Mouse (Mus musculus) lung, embryonic 15.5 days (tissue): ENCODE results near the gene Cdh1. TPM values are rescaled to one million over a fixed set of nuclear protein-coding genes. Genes with fewer than 3 reads are reported as not detected.
A peak's percentile ranks its signal among the peaks of the same experiment; 100 is the strongest.

Experiments
- ATAC-seq: fragments of 200-750 bp; cut with Nextera tagmentation; 2 replicates; pipeline ENCODE4 v1.8.0; 2017; ENCODE audit warnings: moderate number of reproducible peaks, borderline replicate concordance; ENCODE audit not compliant: low FRiP score, low TSS enrichment; ENCODE audit errors: extremely low read depth
- H3K27ac ChIP-seq: fragments of 300-500 bp; sonication (generic); 2 replicates; pipeline ENCODE4 v1.5.1; 2015; ENCODE audit warnings: moderate library complexity, mild to moderate bottlenecking, inconsistent platforms
- H3K27me3 ChIP-seq: fragments of 300-500 bp; sonication (generic); 2 replicates; pipeline ENCODE4 v1.6.1; 2015; ENCODE audit warnings: inconsistent platforms
- H3K36me3 ChIP-seq: fragments of 300-500 bp; sonication (generic); 2 replicates; pipeline ENCODE4 v1.6.1; 2015; ENCODE audit warnings: inconsistent platforms
- H3K4me1 ChIP-seq: fragments of 300-500 bp; sonication (generic); 2 replicates; pipeline ENCODE4 v1.6.1; 2015; ENCODE audit warnings: inconsistent platforms
- H3K4me2 ChIP-seq: fragments of 300-500 bp; sonication (generic); 2 replicates; pipeline ENCODE4 v1.6.1; 2015; ENCODE audit warnings: inconsistent platforms, mild to moderate bottlenecking, moderate library complexity
- H3K4me3 ChIP-seq: fragments of 300-500 bp; sonication (generic); 2 replicates; pipeline ENCODE4 v1.5.1; 2015; ENCODE audit warnings: mild to moderate bottlenecking, inconsistent platforms
- H3K9ac ChIP-seq: fragments of 300-500 bp; sonication (generic); 2 replicates; pipeline ENCODE4 v1.6.1; 2015; ENCODE audit warnings: inconsistent platforms
- H3K9me3 ChIP-seq: fragments of 300-500 bp; sonication (generic); 2 replicates; pipeline ENCODE4 v1.6.1; 2016; ENCODE audit warnings: inconsistent platforms
- WGBS: fragments of 180-500 bp; shearing (Covaris S2); methylation state at CpG from one replicate; pipeline ENCODE4 v1.1.7; 2015; 5-methylcytosine and 5-hydroxymethylcytosine counted together
- polyA plus RNA-seq: library from polyadenylated mRNA; unstranded; fragments of >200 nt; fragmentation: Nextera tagmentation; extraction: Ambion mirVana; gene quantifications from 2 replicates; pipeline ENCODE4 v1.2.1, GENCODE M21; 2015

The Cdh1 gene
- polyA plus RNA-seq, 1 experiment from 2014 or later: 117 TPM

DNA sequence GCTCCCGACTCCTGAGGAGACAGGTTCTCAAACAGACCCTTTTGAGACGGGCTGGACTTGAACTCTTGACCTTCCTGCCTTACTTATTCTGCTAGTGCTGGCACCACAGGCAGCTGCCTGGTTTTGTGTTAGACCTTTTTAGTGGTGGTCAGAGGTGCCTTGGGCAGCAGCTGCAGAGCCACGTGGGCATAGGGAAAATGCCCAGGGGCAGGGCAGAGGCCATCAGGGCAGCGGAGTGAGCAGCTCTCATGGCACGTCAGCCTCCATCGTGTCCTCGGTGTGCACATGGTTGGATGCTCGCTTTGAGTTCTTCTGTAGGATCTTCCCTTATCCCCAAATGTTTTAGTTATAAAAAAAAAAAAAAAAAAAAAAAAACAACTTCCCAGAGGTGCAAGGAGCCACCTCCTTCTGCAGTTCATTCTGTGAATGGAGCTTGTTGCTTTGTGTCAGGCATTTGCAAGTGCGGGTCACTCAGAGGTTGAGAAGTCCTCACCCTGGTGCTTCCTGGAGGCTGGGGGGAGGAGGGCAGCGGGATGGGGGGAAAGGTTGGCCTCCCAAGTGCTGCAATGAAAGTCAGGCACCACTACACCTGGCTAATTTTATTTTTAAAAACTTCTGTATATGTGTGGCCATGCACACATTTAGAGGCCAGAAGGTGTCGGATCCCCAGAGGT lies 25.3 kb downstream of the Cdh1 start:
- no peak overlapping the region for H3K4me3 ChIP-seq
- H3K9ac ChIP-seq: no peak overlapping the region
- H3K36me3 ChIP-seq: no peaks in the 10 kb centered on the region
- peaks cover 29% of the 10 kb centered on the region for H3K4me1 ChIP-seq
- no peak overlapping the region for H3K27ac ChIP-seq
- 68% methylated on average over 11 of the region's 11 CpGs for WGBS
- no peaks in the 10 kb centered on the region for H3K9me3 ChIP-seq
- no peak for ATAC-seq
- no peak overlapping the region for H3K4me2 ChIP-seq
- H3K27me3 ChIP-seq: no peaks in the 10 kb centered on the region

GRCm38 (mm10) chr8:106629456-106629855 lies 26.3 kb downstream of the Cdh1 start:
- no peak for ATAC-seq
- 65% methylated on average over 5 of the region's 5 CpGs for WGBS

GRCm38 (mm10) chr8:106631904-106632303 lies 28.8 kb downstream of the Cdh1 start:
- Histone ChIP-seq H3K9me3 (no peaks in the 10 kb centered on the region), H3K4me3 (no peak overlapping the region), H3K4me1 (peaks cover 53% of the 10 kb centered on the region), H3K36me3 (no peaks in the 10 kb centered on the region), H3K27me3 (no peaks in the 10 kb centered on the region), H3K27ac (peak overlapping the region; percentile 80), H3K4me2 (no peak overlapping the region), H3K9ac (no peak overlapping the region)
- 51% methylated on average over 5 of the region's 5 CpGs for WGBS
- no peak for ATAC-seq

More at GRCm38 (mm10) chr8:106629456-106629855, 26.3 kb downstream of the Cdh1 start:
- no peaks in the 10 kb centered on the region for H3K9me3 ChIP-seq
- H3K36me3 ChIP-seq: no peaks in the 10 kb centered on the region
- H3K27me3 ChIP-seq: no peaks in the 10 kb centered on the region
- no peak overlapping the region for H3K4me2 ChIP-seq
- no peak overlapping the region for H3K9ac ChIP-seq
- H3K27ac ChIP-seq: no peak overlapping the region
- H3K4me3 ChIP-seq: no peak overlapping the region
- H3K4me1 ChIP-seq: peaks cover 32% of the 10 kb centered on the region

DNA sequence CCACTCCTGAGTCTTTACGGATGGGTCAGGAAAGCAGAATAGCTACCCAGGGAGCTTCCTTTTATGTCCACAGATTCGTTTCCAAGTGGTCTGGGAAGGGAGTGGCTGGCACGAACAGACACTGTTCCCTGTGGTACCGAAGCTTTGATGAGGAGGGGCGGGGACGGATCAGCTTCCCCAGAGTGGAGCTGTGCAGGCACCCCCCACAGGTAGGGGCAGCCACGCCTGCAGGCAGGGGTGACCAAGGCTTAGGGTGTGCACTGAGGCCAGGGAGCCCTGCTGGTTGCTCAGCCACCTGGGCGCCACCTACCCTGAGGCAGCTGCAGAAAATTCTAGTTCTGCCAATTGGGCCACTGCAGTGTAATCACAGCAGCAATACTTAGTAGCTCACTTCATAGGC lies 29.5 kb downstream of the Cdh1 start:
- H3K36me3 ChIP-seq: no peaks in the 10 kb centered on the region
- peak overlapping the region; percentile 80; the same call in 1 of the 2 replicates for H3K27ac ChIP-seq
- 40% methylated on average over 8 of the region's 8 CpGs for WGBS
- peaks cover 56% of the 10 kb centered on the region for H3K4me1 ChIP-seq
- no peak for ATAC-seq
- H3K4me2 ChIP-seq: no peak overlapping the region
- no peaks in the 10 kb centered on the region for H3K27me3 ChIP-seq
- no peak overlapping the region for H3K4me3 ChIP-seq
- H3K9me3 ChIP-seq: no peaks in the 10 kb centered on the region
- H3K9ac ChIP-seq: no peak overlapping the region

DNA sequence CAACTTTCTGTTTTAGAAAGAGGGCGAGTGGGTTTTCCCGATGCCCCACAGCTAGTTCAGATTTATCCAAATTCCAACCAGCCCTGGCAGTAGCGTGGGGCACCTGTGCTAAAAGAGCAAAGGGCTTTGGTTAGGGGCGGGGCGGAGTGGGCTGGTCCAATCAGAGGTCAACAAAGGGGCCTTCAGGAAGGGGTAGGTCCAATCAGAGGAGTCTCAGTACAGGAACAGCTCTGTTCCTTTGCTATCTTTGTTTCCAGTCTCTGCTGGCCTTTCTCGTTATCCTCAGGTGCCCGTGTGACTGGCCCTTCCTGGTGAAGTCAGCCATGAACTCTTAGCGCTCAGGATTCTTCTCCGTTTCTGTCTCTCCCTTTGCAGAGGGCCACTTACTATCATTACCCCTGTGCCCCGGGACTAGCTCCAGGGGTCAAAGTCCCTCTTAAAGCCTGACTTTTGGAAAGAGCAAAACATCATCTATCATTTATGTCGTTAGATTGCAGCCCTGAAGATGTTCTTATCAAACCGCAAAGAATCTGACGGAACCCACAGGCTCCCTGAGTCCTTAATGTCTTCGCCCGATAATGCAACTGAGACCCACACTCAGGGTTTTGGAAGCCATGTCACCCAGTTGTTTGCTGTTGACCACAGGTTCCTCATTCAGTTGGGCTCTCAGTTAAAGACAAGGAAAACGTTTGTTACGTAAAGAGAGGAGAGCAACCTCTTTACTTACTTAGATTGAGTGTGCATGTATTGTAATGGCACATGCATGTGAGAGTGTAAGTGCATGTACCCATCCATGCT lies 30.4 kb downstream of the Cdh1 start:
- no peak overlapping the region for H3K27ac ChIP-seq
- no peaks in the 10 kb centered on the region for H3K9me3 ChIP-seq
- H3K4me1 ChIP-seq: peaks cover 60% of the 10 kb centered on the region
- no peaks in the 10 kb centered on the region for H3K27me3 ChIP-seq
- no peaks in the 10 kb centered on the region for H3K36me3 ChIP-seq
- no peak overlapping the region for H3K4me3 ChIP-seq
- H3K9ac ChIP-seq: no peak overlapping the region
- H3K4me2 ChIP-seq: no peak overlapping the region
- 55% methylated on average over 17 of the region's 17 CpGs for WGBS
- ATAC-seq: no peak

DNA sequence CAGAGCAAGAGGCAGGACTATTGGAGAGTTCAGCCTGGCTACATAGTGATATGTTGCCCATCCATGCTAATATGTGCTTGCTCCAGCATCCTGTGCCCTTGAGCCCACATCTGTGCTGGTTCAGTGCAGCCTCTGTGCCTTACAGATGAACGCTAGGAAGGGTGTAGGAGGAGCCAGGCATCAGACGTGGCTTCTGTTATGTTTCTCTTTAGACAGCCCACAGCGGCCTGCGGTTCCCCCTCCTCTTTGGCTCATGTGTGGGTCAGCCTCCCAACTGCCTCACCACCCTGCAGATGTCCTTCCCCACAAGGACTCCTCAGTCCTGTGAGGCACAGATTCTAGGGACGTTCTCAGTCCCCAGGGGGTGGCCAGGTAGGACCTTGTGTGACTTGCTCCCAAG lies 32.1 kb downstream of the Cdh1 start:
- no peak overlapping the region for H3K27ac ChIP-seq
- H3K9ac ChIP-seq: no peak overlapping the region
- WGBS: 6% methylated on average over 5 of the region's 5 CpGs
- no peaks in the 10 kb centered on the region for H3K9me3 ChIP-seq
- H3K4me3 ChIP-seq: no peak overlapping the region
- no peak; the same call in 1 of the 2 replicates for ATAC-seq
- H3K27me3 ChIP-seq: no peaks in the 10 kb centered on the region
- H3K4me1 ChIP-seq: peaks cover 68% of the 10 kb centered on the region
- no peak overlapping the region for H3K4me2 ChIP-seq
- H3K36me3 ChIP-seq: no peaks in the 10 kb centered on the region

DNA sequence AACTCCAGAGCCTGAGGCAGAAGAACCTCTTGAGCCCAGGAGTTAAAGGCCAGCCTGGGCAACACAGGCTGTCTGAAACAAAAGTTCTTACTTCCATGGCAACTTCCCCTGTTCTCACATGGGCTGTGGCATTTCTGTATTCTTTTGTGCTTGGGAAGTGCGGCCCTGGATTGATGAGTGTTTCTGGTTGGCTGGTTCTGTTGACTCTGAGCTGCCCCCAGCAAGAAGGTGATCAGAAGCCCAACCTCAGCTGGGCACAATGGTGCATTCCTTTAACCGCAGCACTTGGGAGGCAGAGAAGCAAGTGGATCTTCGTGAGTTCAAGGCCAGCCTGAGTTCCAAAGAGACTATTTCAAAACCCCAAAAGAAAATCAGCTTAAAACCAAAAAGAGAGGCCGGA lies 34.3 kb downstream of the Cdh1 start:
- Histone ChIP-seq H3K4me2 (no peak overlapping the region), H3K27me3 (no peaks in the 10 kb centered on the region), H3K9me3 (no peaks in the 10 kb centered on the region), H3K36me3 (no peaks in the 10 kb centered on the region), H3K27ac (peak overlapping the region; percentile 68), H3K4me3 (no peak overlapping the region), H3K4me1 (peaks cover 66% of the 10 kb centered on the region), H3K9ac (no peak overlapping the region)
- no peak for ATAC-seq
- WGBS: 71% methylated on average over 4 of the region's 4 CpGs

DNA sequence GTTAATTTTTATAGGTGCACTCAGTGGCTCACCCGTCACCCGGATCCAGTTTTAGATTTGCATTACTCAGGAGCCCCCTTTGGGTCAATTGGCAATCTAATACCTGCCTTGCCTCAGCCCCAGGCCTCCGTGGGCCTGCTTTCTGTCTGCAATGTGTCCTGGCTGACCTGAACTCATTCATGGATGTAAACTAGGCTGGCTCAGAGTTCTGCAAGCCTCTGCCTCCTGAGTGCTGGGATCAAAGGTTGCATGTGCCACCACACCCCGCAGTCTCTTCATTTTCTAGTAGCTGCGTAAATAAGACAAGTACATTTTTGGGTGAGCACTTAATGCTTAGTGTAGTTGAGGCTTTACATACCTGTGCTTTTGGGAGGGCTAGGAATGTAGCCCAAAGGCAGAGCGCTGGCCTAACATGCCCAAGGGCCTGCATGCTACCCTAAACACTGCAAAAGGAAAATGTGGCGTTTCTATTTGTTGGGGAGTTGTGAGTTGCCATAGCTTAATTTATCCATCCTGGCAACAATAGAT lies 35.7 kb downstream of the Cdh1 start:
- Histone ChIP-seq H3K27me3 (no peaks in the 10 kb centered on the region), H3K4me2 (no peak overlapping the region), H3K27ac (peak overlapping the region; percentile 41), H3K9ac (no peak overlapping the region), H3K4me3 (no peak overlapping the region), H3K36me3 (no peaks in the 10 kb centered on the region), H3K4me1 (peaks cover 54% of the 10 kb centered on the region), H3K9me3 (no peaks in the 10 kb centered on the region)
- 67% methylated on average over 7 of the region's 7 CpGs for WGBS
- ATAC-seq: no peak

DNA sequence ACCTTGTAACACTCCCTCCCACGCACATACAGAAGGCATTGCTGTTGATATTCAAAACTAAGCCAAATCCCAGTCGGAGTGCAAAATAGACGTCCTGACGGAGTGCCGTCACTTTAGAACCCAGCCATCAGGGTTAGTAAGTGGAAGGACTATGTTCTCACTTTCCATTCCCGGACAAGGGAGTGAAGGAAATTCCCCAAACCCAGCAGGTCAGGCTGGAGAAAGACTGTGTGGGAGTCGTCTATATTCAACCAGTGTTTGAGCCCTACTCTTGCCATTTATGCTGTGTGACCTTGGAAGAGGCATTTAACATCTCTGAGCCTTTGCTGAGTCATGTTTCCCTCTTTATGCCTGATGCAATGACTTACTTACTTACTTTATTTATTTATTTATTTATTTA lies 37.1 kb downstream of the Cdh1 start:
- Histone ChIP-seq H3K4me1 (peaks cover 55% of the 10 kb centered on the region), H3K9ac (no peak overlapping the region), H3K36me3 (no peaks in the 10 kb centered on the region), H3K4me2 (no peak overlapping the region), H3K27me3 (no peaks in the 10 kb centered on the region), H3K27ac (0 out of 2 replicates have a peak overlapping the region, but pooled peaks have one; percentile 3), H3K9me3 (no peaks in the 10 kb centered on the region), H3K4me3 (no peak overlapping the region)
- no peak for ATAC-seq
- WGBS: 69% methylated on average over 7 of the region's 7 CpGs

- no peaks in the 10 kb centered on the region for H3K9me3 ChIP-seq
- ATAC-seq: no peak
- no peak overlapping the region for H3K4me3 ChIP-seq
- no peak overlapping the region for H3K4me2 ChIP-seq
- H3K9ac ChIP-seq: no peak overlapping the region
- peaks cover 54% of the 10 kb centered on the region for H3K4me1 ChIP-seq
- no peaks in the 10 kb centered on the region for H3K27me3 ChIP-seq
- WGBS: 38% methylated on average over 5 of the region's 5 CpGs
- no peaks in the 10 kb centered on the region for H3K36me3 ChIP-seq
- peak overlapping the region; percentile 40 for H3K27ac ChIP-seq
Observed at GRCm38 (mm10) chr8:106640921-106641320, 37.8 kb downstream of the Cdh1 start.

DNA sequence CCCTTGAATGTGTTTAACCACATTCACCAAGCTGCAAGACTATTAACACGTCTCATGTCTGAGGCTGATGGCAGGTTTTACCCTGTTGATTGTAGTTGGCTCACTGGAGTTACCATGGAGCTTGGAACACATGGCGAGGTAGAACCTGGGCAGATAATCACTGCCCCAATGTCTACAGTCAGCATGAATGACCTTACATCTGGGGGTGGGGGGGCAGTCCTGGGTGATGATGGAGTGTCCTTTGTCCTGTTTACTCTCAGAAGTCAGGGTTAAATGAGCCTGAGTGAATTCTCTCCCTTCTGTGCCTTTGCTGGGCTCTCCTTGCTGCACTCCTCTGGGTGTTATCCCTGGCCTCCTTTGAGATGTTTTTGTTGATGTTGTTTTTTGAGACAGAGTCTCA lies 39.0 kb downstream of the Cdh1 start:
- Histone ChIP-seq H3K4me2 (no peak overlapping the region), H3K27ac (peak overlapping the region; percentile 40; the same call in 1 of the 2 replicates), H3K9me3 (no peaks in the 10 kb centered on the region), H3K36me3 (no peaks in the 10 kb centered on the region), H3K9ac (no peak overlapping the region), H3K27me3 (no peaks in the 10 kb centered on the region), H3K4me1 (peaks cover 47% of the 10 kb centered on the region), H3K4me3 (no peak overlapping the region)
- no peak for ATAC-seq
- WGBS: 56% methylated on average over 2 of the region's 2 CpGs

- no peak overlapping the region for H3K9ac ChIP-seq
- no peaks in the 10 kb centered on the region for H3K9me3 ChIP-seq
- H3K27me3 ChIP-seq: no peaks in the 10 kb centered on the region
- no peak overlapping the region for H3K27ac ChIP-seq
- H3K36me3 ChIP-seq: no peaks in the 10 kb centered on the region
- no peak overlapping the region for H3K4me2 ChIP-seq
- H3K4me1 ChIP-seq: peaks cover 40% of the 10 kb centered on the region
- H3K4me3 ChIP-seq: no peak overlapping the region
- no peak for ATAC-seq
- WGBS: 72% methylated on average over 4 of the region's 4 CpGs
Observed at GRCm38 (mm10) chr8:106643100-106643499, 39.9 kb downstream of the Cdh1 start.
